Mouse (Mus musculus): Measurements from ENCODE around the gene Fli1. TPM values are rescaled to one million over a fixed set of nuclear protein-coding genes. Genes with fewer than 3 reads are reported as not detected.

Fli1 gene
- polyA plus RNA-seq, 1 experiment from 2014 or later = 7.9 TPM

DNA sequence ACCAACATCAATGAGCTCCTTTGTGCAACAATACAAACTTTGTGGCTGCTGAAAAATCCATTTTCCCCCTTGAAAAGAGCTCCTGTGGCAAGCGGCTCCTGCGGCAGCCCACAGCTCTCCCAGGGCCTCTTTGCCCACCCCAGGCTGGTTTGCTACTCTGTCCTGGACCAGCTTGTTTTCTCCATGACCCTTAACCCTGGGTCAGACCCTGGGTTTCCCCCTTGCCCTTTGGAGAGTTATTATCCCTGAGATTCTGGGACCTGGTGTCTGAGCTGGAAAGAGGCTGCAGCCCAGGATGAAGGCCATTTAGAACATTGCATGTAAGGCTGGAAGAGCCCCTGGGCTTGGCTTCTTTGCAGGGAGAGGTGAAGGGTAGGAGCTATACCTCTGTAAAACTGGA lies 4.1 kb upstream of the Fli1 start:
- H3K27me3 ChIP-seq (replicated peaks) = peaks cover 82% of the 10 kb centered on the region
- WGBS = 19% methylated on average over 2 of the region's 2 CpGs
- no peak overlapping the region for H3K27ac ChIP-seq (replicated peaks)
- peaks cover 32% of the 10 kb centered on the region for H3K4me1 ChIP-seq
- no peak overlapping the region for H3K9ac ChIP-seq (replicated peaks)
- H3K9me3 ChIP-seq (replicated peaks) = no peaks in the 10 kb centered on the region
- no peaks in the 10 kb centered on the region for H3K36me3 ChIP-seq
- no peak overlapping the region for H3K4me3 ChIP-seq (replicated peaks)
- H3K4me2 ChIP-seq = no peak overlapping the region
- ATAC-seq (ENCODE audit: low FRiP score) = no peak

GRCm38 (mm10) chr9:32544731-32545661 lies 2.3 kb upstream of the Fli1 start:
- Histone ChIP-seq H3K27ac (replicated peaks) (no peak overlapping the region), H3K9me3 (replicated peaks) (no peaks in the 10 kb centered on the region), H3K9ac (replicated peaks) (0 out of 2 replicates have a peak overlapping the region, but pooled peaks have one; percentile 4), H3K27me3 (replicated peaks) (peaks cover 80% of the 10 kb centered on the region), H3K4me1 (peaks cover 49% of the 10 kb centered on the region), H3K36me3 (no peaks in the 10 kb centered on the region), H3K4me2 (peak overlapping the region; percentile 43), H3K4me3 (replicated peaks) (peak overlapping the region; percentile 16)
- WGBS = 2% methylated on average over 40 of the region's 40 CpGs
- ATAC-seq (ENCODE audit: low FRiP score) = no peak

DNA sequence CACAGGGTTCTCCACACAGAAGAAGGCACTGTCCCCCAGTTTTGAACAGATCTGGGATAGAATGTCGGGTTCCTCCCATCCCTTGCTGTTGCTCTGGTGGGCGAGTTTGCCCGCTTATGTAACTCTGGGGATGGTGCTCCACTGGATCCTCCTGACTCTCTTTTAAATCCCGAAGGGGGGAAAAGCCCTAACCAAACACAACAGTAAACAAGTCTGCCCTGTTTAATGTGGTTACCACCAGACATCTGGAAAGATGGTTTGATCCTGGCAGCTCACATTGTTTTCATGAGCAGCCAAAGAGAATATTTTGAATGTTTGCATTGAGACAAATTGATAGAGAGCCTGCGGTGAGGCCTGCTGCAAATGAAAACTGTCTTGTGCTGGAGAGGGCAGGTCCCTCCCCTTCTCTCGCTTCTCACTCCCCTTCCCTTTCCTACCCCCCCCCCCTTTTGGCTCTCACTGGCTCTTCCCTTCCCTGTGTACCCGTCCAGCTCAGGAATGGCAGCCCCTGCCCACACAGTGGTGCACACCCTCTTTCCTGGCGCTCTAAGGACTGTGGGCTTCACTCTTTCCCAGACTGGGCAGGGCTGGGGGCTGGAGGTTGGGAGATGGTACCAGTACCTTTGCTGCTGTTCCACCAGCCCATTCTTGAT lies 1.4 kb upstream of the Fli1 start:
- Histone ChIP-seq H3K4me2 (no peak overlapping the region), H3K4me3 (replicated peaks) (no peak overlapping the region), H3K9ac (replicated peaks) (no peak overlapping the region), H3K4me1 (peaks cover 50% of the 10 kb centered on the region), H3K36me3 (no peaks in the 10 kb centered on the region), H3K9me3 (replicated peaks) (no peaks in the 10 kb centered on the region), H3K27me3 (replicated peaks) (peaks cover 79% of the 10 kb centered on the region), H3K27ac (replicated peaks) (no peak overlapping the region)
- no peak for ATAC-seq (ENCODE audit: low FRiP score)
- WGBS = 10% methylated on average over 8 of the region's 8 CpGs

DNA sequence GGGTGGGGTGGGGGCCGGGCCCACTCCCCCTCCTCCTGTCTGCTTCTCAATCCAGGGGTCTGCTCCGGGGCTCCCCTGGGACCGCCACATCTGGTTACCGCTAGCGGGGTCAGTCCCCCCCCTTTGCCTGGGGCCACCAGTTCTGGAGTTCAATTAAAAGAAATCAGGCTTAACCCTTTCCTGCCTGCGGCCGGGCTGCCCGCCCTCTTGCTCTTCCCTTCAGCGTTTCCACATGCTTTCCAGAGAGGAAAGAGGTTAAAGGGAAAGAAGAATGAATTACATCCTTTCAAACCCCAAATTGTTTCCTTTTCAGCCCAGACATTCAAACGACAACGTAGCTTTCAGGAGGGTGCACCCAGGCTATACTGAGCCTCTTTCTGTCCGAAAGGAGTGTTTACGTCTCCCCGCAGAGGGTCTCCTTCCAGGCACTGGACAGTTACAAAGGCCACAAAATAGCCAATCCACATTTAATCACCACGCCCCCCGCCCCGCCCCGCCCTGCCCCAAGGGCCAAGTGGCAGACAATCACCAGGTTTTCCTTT lies 450 bp upstream of the Fli1 start:
- under 1% methylated on average over 18 of the region's 18 CpGs for WGBS
- peaks cover 79% of the 10 kb centered on the region for H3K27me3 ChIP-seq (replicated peaks)
- H3K27ac ChIP-seq (replicated peaks) = peak overlapping the region; percentile 54; the same call in 1 of the 2 replicates

GRCm38 (mm10) chr9:32541223-32541901 lies 1.3 kb downstream of the Fli1 start:
- Histone ChIP-seq H3K9ac (replicated peaks) (peak overlapping the region; percentile 49), H3K4me3 (replicated peaks) (peak overlapping the region; percentile 53), H3K36me3 (no peaks in the 10 kb centered on the region), H3K9me3 (replicated peaks) (no peaks in the 10 kb centered on the region), H3K27me3 (replicated peaks) (peaks cover 70% of the 10 kb centered on the region), H3K27ac (replicated peaks) (peak overlapping the region; percentile 60), H3K4me1 (peaks cover 50% of the 10 kb centered on the region), H3K4me2 (peak overlapping the region; percentile 93)
- no peak for ATAC-seq (ENCODE audit: low FRiP score)
- WGBS = 0% methylated on average over 29 of the region's 30 CpGs

More for the DNA sequence above, 450 bp upstream of the Fli1 start:
- H3K4me3 ChIP-seq (replicated peaks) = peak overlapping the region; percentile 53
- ATAC-seq (ENCODE audit: low FRiP score) = no peak
- no peak overlapping the region for H3K9ac ChIP-seq (replicated peaks)
- peaks cover 50% of the 10 kb centered on the region for H3K4me1 ChIP-seq
- H3K9me3 ChIP-seq (replicated peaks) = no peaks in the 10 kb centered on the region
- H3K36me3 ChIP-seq = no peaks in the 10 kb centered on the region
- H3K4me2 ChIP-seq = peak overlapping the region; percentile 93

GRCm38 (mm10) chr9:32540406-32541222 lies 2.0 kb downstream of the Fli1 start:
- peak overlapping the region; percentile 93 for H3K4me2 ChIP-seq
- H3K4me1 ChIP-seq = peaks cover 49% of the 10 kb centered on the region
- H3K27me3 ChIP-seq (replicated peaks) = peaks cover 62% of the 10 kb centered on the region
- WGBS = under 1% methylated on average over 66 of the region's 70 CpGs
- peak; percentile 65 for ATAC-seq (ENCODE audit: low FRiP score)
- no peaks in the 10 kb centered on the region for H3K9me3 ChIP-seq (replicated peaks)
- H3K27ac ChIP-seq (replicated peaks) = peak overlapping the region; percentile 60
- peak overlapping the region; percentile 53 for H3K4me3 ChIP-seq (replicated peaks)
- H3K36me3 ChIP-seq = no peaks in the 10 kb centered on the region
- peak overlapping the region; percentile 49 for H3K9ac ChIP-seq (replicated peaks)

DNA sequence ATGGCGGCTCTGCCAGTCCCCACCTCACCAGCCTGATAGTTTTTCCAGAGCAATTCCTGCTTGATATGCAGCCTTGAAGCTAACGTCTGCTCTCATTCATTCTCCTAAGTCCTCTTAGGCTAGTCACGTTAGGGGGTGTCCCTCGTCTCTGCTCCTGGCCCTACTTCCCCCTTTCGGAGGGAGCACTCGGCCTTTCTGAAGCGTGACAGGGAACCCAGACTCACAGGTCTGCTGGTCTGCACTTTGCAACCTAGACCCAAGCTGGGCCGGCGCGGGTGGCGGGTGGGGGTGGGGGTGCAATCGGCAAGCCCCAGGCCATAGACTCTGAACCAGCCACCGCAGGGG lies 2.6 kb downstream of the Fli1 start:
- H3K4me1 ChIP-seq = peaks cover 43% of the 10 kb centered on the region
- peak overlapping the region; percentile 53 for H3K4me3 ChIP-seq (replicated peaks)
- peak overlapping the region; percentile 49 for H3K9ac ChIP-seq (replicated peaks)
- H3K9me3 ChIP-seq (replicated peaks) = no peaks in the 10 kb centered on the region
- no peaks in the 10 kb centered on the region for H3K36me3 ChIP-seq
- peak; percentile 25; the same call in 1 of the 2 replicates for ATAC-seq (ENCODE audit: low FRiP score)
- peaks cover 57% of the 10 kb centered on the region for H3K27me3 ChIP-seq (replicated peaks)
- WGBS = 2% methylated on average over 13 of the region's 13 CpGs
- H3K27ac ChIP-seq (replicated peaks) = 0 out of 2 replicates have a peak overlapping the region, but pooled peaks have one; percentile 60
- H3K4me2 ChIP-seq = peak overlapping the region; percentile 93

DNA sequence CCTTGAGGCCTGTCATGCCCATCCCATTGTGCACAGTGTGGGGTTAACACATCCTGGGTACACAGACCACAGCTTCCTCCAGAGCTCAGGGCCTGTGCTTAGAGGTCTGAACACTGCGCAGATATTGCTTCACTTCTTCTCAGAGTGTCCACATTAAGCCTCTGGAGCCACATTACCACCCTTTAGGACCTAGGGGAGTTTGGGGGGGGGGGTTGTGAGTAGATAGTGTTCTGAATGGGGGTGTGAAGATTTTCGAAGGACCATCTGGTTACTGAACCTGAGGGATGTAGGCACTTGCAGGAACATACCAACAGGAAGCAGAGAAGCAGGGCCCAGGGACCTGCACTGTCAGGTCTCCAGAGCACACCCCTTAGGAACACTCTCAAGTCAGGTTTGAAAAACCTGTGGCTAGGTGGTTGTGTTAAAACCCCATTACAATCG lies 3.3 kb downstream of the Fli1 start:
- H3K4me1 ChIP-seq = peaks cover 38% of the 10 kb centered on the region
- no peak overlapping the region for H3K9ac ChIP-seq (replicated peaks)
- H3K27ac ChIP-seq (replicated peaks) = no peak overlapping the region
- no peak overlapping the region for H3K4me3 ChIP-seq (replicated peaks)
- H3K36me3 ChIP-seq = no peaks in the 10 kb centered on the region
- 46% methylated on average over 3 of the region's 3 CpGs for WGBS
- H3K9me3 ChIP-seq (replicated peaks) = no peaks in the 10 kb centered on the region
- ATAC-seq (ENCODE audit: low FRiP score) = no peak
- H3K4me2 ChIP-seq = peak overlapping the region; percentile 93
- peaks cover 50% of the 10 kb centered on the region for H3K27me3 ChIP-seq (replicated peaks)

GRCm38 (mm10) chr9:32538124-32538523 lies 4.5 kb downstream of the Fli1 start:
- Histone ChIP-seq H3K4me3 (replicated peaks) (no peak overlapping the region), H3K36me3 (no peaks in the 10 kb centered on the region), H3K4me2 (0 out of 2 replicates have a peak overlapping the region, but pooled peaks have one; percentile 93), H3K27me3 (replicated peaks) (peaks cover 38% of the 10 kb centered on the region), H3K27ac (replicated peaks) (no peak overlapping the region), H3K4me1 (peaks cover 30% of the 10 kb centered on the region), H3K9me3 (replicated peaks) (no peaks in the 10 kb centered on the region), H3K9ac (replicated peaks) (no peak overlapping the region)
- ATAC-seq (ENCODE audit: low FRiP score) = no peak
- WGBS = 86% methylated on average over 5 of the region's 5 CpGs

DNA sequence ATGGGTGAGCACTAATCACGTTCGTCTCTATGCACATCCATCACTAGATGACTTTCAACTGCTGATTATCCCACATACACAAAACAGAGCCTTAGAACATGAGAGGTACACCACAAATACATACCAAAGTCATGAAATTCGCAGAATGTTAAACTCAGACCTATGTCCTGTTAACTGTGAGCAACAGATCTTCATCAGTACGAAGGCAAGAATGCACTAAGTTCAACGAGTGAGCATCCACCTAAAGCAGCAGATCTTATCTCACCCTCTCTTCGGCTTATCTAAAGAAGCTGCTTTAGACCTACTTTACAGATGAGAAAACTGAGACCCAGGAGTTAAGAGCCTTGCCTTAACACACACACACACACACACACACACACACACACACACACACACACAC lies 5.0 kb downstream of the Fli1 start:
- H3K4me3 ChIP-seq (replicated peaks) = no peak overlapping the region
- no peak overlapping the region for H3K4me2 ChIP-seq
- WGBS = 83% methylated on average over 6 of the region's 6 CpGs
- no peaks in the 10 kb centered on the region for H3K36me3 ChIP-seq
- peaks cover 34% of the 10 kb centered on the region for H3K27me3 ChIP-seq (replicated peaks)
- H3K9me3 ChIP-seq (replicated peaks) = no peaks in the 10 kb centered on the region
- ATAC-seq (ENCODE audit: low FRiP score) = no peak
- H3K9ac ChIP-seq (replicated peaks) = no peak overlapping the region
- peaks cover 26% of the 10 kb centered on the region for H3K4me1 ChIP-seq
- no peak overlapping the region for H3K27ac ChIP-seq (replicated peaks)

Measured in neural tube, embryonic 15.5 days (tissue).